Mouse (Mus musculus) neutrophil, adult 83 days (primary cell): ENCODE data around the gene Gprin1. TPM values are rescaled to one million over a fixed set of nuclear protein-coding genes. Genes with fewer than 3 reads are reported as not detected.

Experiments used
- total RNA-seq, 2 experiments: library from RNA; stranded (reverse); gene quantifications; one replicate each; pipeline ENCODE4 v1.2.4; 2023

Gene Gprin1
- total RNA-seq: not detected

GRCm38 (mm10) chr13:54749864-54750411, at the start of gene Gprin1:
Gene Gprin1, minus strand, starts transcription at chr13:54749874.

GRCm38 (mm10) chr13:54788740-54789560, 39.3 kb upstream of the Gprin1 start, which contains the start of gene Tspan17:
Gene Tspan17, plus strand, starts transcription at chr13:54789377.

GRCm38 (mm10) chr13:54783698-54784097, 34.0 kb upstream of the Gprin1 start, which contains the start of gene Eif4e1b:
Gene Eif4e1b, plus strand, starts transcription at chr13:54783998.

GRCm38 (mm10) chr13:54766192-54766768, 16.6 kb upstream of the Gprin1 start, which contains the start of gene Sncb:
Gene Sncb, minus strand, starts transcription at chr13:54766595.

GRCm38 (mm10) chr13:54701243-54701642, 48.4 kb downstream of the Gprin1 start, which contains the start of gene Cdhr2:
Gene Cdhr2, plus strand, starts transcription at chr13:54701461.

GRCm38 (mm10) chr13:54693558-54694347, 55.9 kb downstream of the Gprin1 start, which contains the start of gene Rnf44:
Gene Rnf44, minus strand, starts transcription at chr13:54693907.

Other genes starting within 250 kb of the Gprin1 start
- 1 to 10 TPM; 5.0 to 6.7 TPM for gene Simc1, start 246.1 kb downstream of the Gprin1 start, total RNA-seq
- 10 to 100 TPM; 35.0 to 37.0 TPM for gene 4833439L19Rik, start 184.4 kb downstream of the Gprin1 start, total RNA-seq
- gene Arl10, start 174.9 kb downstream of the Gprin1 start, total RNA-seq: 1 to 10 TPM; 6.4 to 8.8 TPM
- gene Nop16, start 159.8 kb downstream of the Gprin1 start, total RNA-seq: 10 to 100 TPM in 1 of 2 experiments, 1 to 10 TPM in 1; 8.7 to 10.0 TPM
- 10 to 100 TPM; 62.8 to 71.2 TPM for gene Higd2a, start 159.7 kb downstream of the Gprin1 start, total RNA-seq
- 1 to 10 TPM; 6.0 to 7.0 TPM for gene Cltb, start 138.5 kb downstream of the Gprin1 start, total RNA-seq
- gene Faf2, start 128.1 kb downstream of the Gprin1 start, total RNA-seq: 10 to 100 TPM; 27.8 to 33.2 TPM
- gene Rnf44, start 56.0 kb downstream of the Gprin1 start, total RNA-seq: 100 to 1,000 TPM; 133 to 134 TPM
- not detected for gene Cdhr2, start 48.4 kb downstream of the Gprin1 start, total RNA-seq
- not detected for gene Sncb, start 16.7 kb upstream of the Gprin1 start, total RNA-seq
- not detected for gene Eif4e1b, start 34.1 kb upstream of the Gprin1 start, total RNA-seq
- 10 to 100 TPM in 1 of 2 experiments, 1 to 10 TPM in 1; 4.4 to 13.8 TPM for gene Tspan17, start 39.5 kb upstream of the Gprin1 start, total RNA-seq
- gene Unc5a, start 199.5 kb upstream of the Gprin1 start, total RNA-seq: under 1 TPM in 1 of 2 experiments, not detected in 1; 0.20 TPM